Mouse (Mus musculus): ENCODE data around the gene Gm26620. TPM values are rescaled to one million over a fixed set of nuclear protein-coding genes. Genes with fewer than 3 reads are reported as not detected.

Gm26620 gene
- total RNA-seq, 2 experiments from 2014 or later = 0.39 TPM; not detected in 1

DNA sequence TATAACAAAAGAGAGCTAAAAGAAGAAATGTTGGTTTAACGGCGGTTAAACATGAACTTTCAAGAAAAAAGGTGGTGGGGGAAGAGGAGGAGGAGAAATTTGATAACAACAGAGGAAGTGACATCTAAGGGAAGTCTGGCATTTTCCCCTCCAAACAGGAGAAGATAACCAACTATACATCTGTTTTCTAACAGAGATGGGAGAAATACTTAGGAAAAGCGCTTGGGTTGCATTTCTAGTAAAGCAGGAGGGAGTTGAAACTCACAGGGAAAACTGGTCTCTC, 22.5 kb upstream of the Gm26620 start:
- TF ChIP-seq CTCF (IDR thresholded peaks at IDR 0.05) = no peak
- Histone ChIP-seq H3K27ac (no peak overlapping the region), H3K4me3 (no peak overlapping the region)
- intact Hi-C loops (cut with DNase I) = no loop called here
- DNase-seq = no peak

DNA sequence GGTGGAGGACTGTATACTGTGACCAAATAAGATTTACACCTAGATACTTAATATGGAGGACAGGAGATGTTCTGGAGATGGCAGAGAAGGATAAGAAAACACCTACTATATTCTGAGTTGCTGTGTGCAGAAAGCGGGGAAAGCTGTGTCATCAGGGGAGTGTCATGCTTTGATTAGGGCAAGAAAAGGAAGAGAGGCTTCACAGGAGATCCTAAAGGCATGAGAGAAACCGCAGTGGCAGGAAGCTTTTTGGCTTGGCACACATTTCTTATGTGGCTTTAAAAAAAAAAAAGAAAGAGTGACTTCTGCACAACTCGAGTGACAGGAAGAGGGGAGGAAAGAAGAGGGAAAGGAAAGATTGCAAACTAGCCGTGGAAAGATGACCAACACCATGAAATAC, 21.8 kb upstream of the Gm26620 start:
- no peak overlapping the region for H3K27ac ChIP-seq
- TF ChIP-seq CTCF (IDR thresholded peaks at IDR 0.05) = no peak
- intact Hi-C loops (cut with DNase I) = no loop called here
- no peak overlapping the region for H3K4me3 ChIP-seq
- no peak for DNase-seq

DNA sequence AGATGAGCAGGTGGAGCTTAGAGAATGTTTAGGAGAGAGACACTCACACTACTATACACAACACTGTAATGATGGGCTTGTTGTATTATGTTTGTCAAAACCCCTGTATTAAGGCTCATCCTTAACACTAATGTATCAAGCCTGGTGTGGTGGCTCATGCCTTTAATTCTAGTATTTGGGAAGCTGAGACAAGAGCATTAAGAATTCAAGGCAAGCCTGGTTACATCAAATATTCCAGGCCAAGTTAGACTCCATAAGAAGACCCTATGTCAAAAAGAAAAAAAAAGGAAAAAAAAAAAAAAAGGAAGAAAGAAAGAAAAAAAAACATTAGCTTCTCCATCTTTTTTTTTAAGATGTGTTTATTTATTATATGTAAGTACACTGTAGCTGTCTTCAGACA, 20.6 kb upstream of the Gm26620 start:
- DNase-seq = no peak
- intact Hi-C loops (cut with DNase I) = no loop called here
- H3K4me3 ChIP-seq = no peak overlapping the region
- H3K27ac ChIP-seq = no peak overlapping the region
- no peak for TF ChIP-seq CTCF (IDR thresholded peaks at IDR 0.05)

DNA sequence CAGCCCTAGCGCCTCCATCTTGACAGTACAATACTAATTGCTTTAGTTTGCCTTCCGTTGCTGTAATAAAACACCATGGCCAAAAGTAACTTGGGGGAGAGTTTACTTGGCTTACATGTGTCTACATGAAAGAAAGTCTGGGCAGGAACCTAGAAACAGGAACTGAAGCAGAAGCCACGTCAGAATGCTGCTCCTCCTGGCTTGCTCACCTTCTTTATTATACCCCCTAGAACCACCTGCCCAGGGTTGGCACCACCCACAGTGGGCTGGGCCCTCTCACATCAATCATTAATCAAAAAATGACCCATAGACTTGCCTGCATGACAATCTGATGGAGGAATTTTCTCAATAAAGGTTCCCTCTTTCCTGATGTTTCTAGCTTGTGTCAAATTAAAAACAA, 20.1 kb upstream of the Gm26620 start:
- H3K27ac ChIP-seq = no peak overlapping the region
- TF ChIP-seq CTCF (IDR thresholded peaks at IDR 0.05) = no peak
- no peak overlapping the region for H3K4me3 ChIP-seq
- no peak for DNase-seq
- intact Hi-C loops (cut with DNase I) = no loop called here

DNA sequence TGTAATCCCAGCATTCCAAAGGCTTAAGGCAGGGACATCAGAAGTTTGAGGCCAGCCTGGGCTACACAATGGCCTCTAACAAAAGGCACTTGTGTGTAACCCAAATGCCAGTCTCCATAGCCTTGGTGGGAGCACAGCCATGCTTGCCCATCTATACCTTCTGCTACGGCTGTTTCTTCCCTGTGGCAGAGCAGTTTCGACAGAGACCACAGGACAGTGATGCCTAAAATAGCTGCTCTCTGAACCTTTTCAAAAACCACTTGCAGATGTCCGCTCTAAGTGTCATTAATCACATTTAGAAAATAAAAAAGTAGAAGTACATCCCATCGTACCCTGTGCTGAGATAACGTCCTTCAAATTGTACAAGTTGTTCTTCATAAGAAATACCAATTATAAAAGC, 19.5 kb upstream of the Gm26620 start:
- H3K4me3 ChIP-seq = no peak overlapping the region

DNA sequence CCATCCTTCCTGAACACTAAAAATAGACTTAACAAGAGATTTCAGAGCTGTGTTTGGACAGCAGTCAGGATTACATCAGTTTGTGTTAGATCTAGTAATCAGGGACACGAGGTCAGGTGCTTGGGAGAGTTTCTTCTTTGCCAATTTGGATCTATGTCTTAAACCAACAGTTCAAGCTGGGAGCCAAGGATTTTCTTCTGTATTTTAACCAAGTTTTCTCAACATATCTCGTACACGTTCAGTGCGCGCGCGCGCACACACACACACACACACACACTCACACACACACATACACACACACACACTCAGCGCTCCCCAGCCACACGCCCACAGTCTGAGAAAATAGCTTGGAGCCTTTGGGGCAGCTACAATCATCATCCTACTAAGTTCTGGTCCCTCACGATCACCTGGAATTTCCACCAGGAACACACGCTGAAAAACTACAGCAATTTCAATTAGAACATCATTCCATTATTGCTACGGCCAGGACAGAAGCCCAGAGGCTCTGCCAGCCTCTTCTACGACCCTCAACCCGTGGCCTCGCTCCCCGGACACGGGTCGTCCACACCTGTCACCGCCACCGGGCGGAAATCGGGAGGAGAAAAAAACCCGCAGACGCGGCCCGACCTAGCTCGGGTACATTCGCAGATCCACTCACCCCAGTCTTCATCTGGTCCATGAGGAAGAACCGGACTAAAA, 17.7 kb upstream of the Gm26620 start:
- TF ChIP-seq CTCF (IDR thresholded peaks at IDR 0.05) = no peak
- intact Hi-C loops (cut with DNase I) = no loop called here
- DNase-seq = no peak

More for the DNA sequence above, 19.5 kb upstream of the Gm26620 start:
- no peak for TF ChIP-seq CTCF (IDR thresholded peaks at IDR 0.05)
- DNase-seq = no peak
- intact Hi-C loops (cut with DNase I) = no loop called here
- no peak overlapping the region for H3K27ac ChIP-seq

DNA sequence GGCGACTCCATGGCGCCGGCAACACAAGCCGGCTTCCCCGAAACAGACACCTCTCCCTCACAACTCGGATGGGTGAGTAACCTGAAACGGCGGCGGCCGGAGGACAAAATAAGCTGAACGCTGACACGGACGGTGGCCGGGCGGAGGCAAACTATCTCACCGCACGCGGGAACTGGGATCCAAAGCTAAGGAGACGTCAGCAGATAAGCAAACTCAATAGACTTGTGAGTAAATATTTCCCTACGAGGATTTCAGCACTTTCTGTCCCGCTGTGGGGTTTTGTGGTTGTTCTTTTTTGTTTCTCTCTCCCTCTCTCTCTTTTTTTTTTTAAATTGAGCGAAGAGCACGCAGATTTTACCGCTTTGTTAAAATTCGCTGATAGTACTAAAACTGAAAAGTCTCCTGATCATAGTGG, 17.2 kb upstream of the Gm26620 start, which contains the start of gene Atf6:
Atf6 (minus strand) TSS at position 81 of the 415 bp plus-strand sequence.
- no peak for TF ChIP-seq CTCF (IDR thresholded peaks at IDR 0.05)
- peak within 1 kb of the TSS; percentile 92 for H3K4me3 ChIP-seq
- DNase-seq = peak; percentile 96
- H3K27ac ChIP-seq = peak within 1 kb of the TSS; percentile 95
- intact Hi-C loops (cut with DNase I) = no loop called here

More for the DNA sequence above, 17.7 kb upstream of the Gm26620 start:
- Histone ChIP-seq H3K27ac (peak overlapping the region; percentile 95), H3K4me3 (peak overlapping the region; percentile 92)

DNA sequence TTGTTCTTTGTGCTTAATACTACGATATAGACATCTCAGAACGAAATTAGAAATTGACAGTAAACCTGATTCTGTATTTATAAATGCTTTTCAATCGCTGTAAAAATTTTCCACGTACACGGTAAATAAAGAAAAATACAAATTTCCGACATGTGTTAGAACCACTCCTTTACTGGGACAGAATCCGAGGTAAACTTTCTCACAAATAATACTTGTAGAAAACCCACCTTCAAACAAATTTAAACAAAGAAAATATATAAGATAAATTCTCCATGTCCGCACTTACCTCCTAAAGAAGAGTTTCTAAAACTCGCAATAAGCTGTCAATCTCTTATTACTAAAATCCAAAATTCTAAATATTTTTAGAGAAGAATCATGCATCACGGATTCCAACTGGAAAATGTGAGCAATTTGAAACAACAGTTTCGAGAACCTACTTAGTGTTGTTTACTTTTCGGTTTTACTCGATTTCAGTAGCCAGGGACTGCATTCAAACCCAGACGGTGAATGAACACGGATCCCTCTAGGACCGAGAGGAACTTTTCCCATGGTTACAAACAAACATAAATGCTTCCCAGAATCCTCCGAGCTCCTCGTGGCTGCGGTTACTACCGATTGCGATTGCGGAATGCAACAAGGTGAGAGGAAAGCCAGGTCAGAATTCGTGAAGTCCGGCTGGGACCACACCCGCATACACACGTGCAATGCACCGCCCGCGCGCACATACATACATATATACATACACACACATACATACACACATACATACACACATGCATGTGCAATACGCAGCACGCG, 16.6 kb upstream of the Gm26620 start:
- H3K27ac ChIP-seq = peak overlapping the region; percentile 95
- TF ChIP-seq CTCF (IDR thresholded peaks at IDR 0.05) = no peak
- intact Hi-C loops (cut with DNase I) = no loop called here
- peak overlapping the region; percentile 92 for H3K4me3 ChIP-seq
- peak; percentile 67 for DNase-seq

DNA sequence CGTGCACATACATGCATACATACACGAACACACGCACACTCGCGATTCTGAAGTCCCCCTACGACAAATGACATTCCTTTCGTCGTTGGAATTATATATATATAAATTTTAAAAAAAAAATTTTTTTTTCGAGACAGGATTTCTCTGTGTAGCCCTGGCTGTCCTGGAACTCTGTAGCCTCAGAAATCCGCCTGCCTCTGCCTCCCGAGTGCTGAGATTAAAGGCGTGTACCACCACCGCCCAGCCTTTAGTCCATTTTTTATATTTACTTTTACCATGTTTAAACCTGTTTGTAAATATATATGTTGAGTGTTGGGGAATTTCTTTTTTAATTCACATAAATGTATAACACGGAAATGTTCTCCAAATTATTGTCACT, 16.0 kb upstream of the Gm26620 start:
- no peak for TF ChIP-seq CTCF (IDR thresholded peaks at IDR 0.05)
- peak overlapping the region; percentile 92 for H3K4me3 ChIP-seq
- no peak for DNase-seq
- intact Hi-C loops (cut with DNase I) = no loop called here
- H3K27ac ChIP-seq = peak overlapping the region; percentile 95

DNA sequence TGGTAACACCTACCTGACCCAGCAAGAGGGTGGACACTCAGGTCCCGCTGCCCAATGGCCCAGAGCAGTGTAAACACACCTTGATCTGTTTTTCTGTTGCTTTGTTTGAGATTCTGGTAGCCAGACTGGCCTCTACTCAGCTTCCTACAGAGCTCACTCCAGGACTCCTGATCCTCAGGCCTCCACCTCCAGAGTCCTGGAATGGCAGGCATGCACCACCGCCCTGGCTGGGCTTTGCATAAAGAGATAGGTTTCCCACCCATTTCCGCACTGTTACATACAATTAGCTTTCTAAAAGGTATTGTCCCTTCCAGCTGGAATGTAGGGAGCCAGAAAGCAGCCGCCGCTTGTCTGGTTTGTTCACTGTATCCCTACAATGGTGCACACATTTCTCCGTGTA, 13.5 kb upstream of the Gm26620 start:
- Histone ChIP-seq H3K27ac (no peak overlapping the region), H3K4me3 (no peak overlapping the region)
- no peak for DNase-seq
- TF ChIP-seq CTCF (IDR thresholded peaks at IDR 0.05) = no peak
- intact Hi-C loops (cut with DNase I) = no loop called here

DNA sequence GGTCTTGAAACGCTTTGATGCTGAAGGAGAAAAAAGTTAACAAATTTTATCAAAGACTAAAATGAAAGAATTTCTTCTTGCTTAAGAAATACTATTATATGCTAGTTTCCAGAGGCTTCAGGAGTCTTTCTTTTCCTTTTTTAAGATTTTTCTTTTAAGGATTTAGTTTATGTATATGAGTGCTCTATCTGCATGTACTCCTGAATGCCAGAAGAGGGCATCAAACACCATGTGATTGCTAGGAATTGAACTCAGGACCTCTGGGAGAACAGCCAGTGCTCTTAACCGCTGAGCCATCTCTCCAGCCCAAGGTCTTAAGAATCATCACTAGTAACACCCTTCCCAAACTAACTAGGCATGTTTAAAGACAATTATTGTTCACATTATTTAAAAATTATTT, 12.9 kb upstream of the Gm26620 start:
- DNase-seq = no peak
- intact Hi-C loops (cut with DNase I) = no loop called here
- TF ChIP-seq CTCF (IDR thresholded peaks at IDR 0.05) = no peak
- Histone ChIP-seq H3K4me3 (no peak overlapping the region), H3K27ac (no peak overlapping the region)

DNA sequence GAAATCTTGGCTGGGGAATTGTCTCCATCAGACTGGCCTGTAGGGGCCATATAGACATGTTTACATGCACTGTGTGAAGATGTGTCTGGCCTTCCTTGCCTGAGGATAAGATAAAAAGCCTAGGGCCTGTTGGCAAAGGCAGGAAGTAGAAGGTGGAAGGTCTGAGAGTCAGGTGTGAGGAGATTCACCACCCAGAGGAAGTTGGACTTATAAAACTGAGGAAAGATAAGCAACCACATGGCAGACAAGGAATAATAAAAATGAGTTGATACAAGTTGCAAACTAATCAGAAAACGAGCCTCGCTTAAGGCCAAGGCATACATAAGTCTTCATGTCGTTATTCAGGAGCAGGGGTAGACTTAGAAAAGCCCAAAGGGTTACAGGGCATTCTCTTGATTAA, 9.2 kb upstream of the Gm26620 start:
- TF ChIP-seq CTCF (IDR thresholded peaks at IDR 0.05) = no peak
- intact Hi-C loops (cut with DNase I) = no loop called here
- DNase-seq = no peak
- Histone ChIP-seq H3K27ac (no peak overlapping the region), H3K4me3 (no peak overlapping the region)

DNA sequence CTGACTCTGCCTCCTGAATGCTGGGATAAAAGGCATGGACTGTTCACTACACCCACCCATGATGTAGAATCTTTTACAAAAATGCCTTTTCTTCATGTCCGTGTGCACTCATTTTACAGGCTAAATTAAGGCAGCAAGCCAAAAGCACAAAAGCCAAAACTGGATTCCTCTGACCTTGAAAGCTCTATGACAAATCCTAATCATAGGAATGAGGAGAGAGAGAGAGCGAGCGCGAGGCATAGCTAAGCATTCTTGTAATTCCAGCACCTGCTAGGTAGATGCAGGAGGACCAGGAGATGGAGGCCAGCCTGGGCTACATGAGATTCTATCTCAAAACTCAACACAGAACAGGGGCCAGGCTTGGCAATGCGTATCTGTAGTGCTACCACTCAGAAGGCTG, 8.0 kb upstream of the Gm26620 start:
- Histone ChIP-seq H3K4me3 (no peak overlapping the region), H3K27ac (no peak overlapping the region)
- intact Hi-C loops (cut with DNase I) = no loop called here
- DNase-seq = no peak
- no peak for TF ChIP-seq CTCF (IDR thresholded peaks at IDR 0.05)
